Mouse (Mus musculus) MEL (cell line): ENCODE measurements at regions not wholly inside any gene's neighbourhood (a gene's known extent, or its start where the extent isn't known, plus 50 kb on each side); places are given as distances from the start of the nearest gene placed in this dataset.

ENCODE experiments used
- DNase-seq: peaks from one replicate; pipeline ENCODE4 v3.0.0; 2011; ENCODE audit warnings: low read depth, low spot score
- H3K27ac ChIP-seq: 2 replicates; pipeline ENCODE4 v1.5.1; 2012; ENCODE audit warnings: low read depth, mild to moderate bottlenecking, control low read depth, low read length, moderate library complexity; ENCODE audit not compliant: control insufficient read depth
- H3K27me3 ChIP-seq, 2 experiments: fragments of 150-350 bp in 1 of 2; sonication (generic) in 1 of 2; 2 replicates each; pipeline ENCODE4 v1.6.1; 2012; ENCODE audit warnings: low read length in 2 of 2, mild to moderate bottlenecking in 2 of 2, improper control_type of control experiment in 1 of 2, moderate library complexity in 1 of 2; ENCODE audit not compliant: insufficient read depth in 2 of 2, control insufficient read depth in 1 of 2
- H3K36me3 ChIP-seq, 2 experiments: 2 replicates each; pipeline ENCODE4 v1.6.1; 2012 to 2014; ENCODE audit warnings: low read length in 2 of 2, improper control_type of control experiment in 1 of 2, inconsistent platforms in 1 of 2, mild to moderate bottlenecking in 1 of 2; ENCODE audit not compliant: insufficient read depth in 2 of 2, control insufficient read depth in 1 of 2
- H3K4me1 ChIP-seq, 2 experiments: fragments of 150-350 bp in 1 of 2; sonication (generic) in 1 of 2; 2 replicates each; pipeline ENCODE4 v1.6.1; 2012; ENCODE audit warnings: low read length in 2 of 2, improper control_type of control experiment in 1 of 2, mild to moderate bottlenecking in 1 of 2; ENCODE audit not compliant: insufficient read depth in 2 of 2, control insufficient read depth in 1 of 2
- H3K4me3 ChIP-seq, 2 experiments: fragments of 150-350 bp in 1 of 2; sonication (generic) in 1 of 2; 2 replicates each; pipeline ENCODE4 v1.5.1; 2012; ENCODE audit warnings: low read depth in 2 of 2, low read length in 2 of 2, mild to moderate bottlenecking in 2 of 2, moderate library complexity in 2 of 2, control low read depth in 1 of 2, improper control_type of control experiment in 1 of 2; ENCODE audit not compliant: control insufficient read depth in 1 of 2, insufficient read depth in 1 of 2
- H3K79me2 ChIP-seq: 2 replicates; pipeline ENCODE4 v1.6.1; 2012; ENCODE audit warnings: mild to moderate bottlenecking, low read length, moderate library complexity; ENCODE audit not compliant: control insufficient read depth, poor library complexity, insufficient read depth
- H3K9ac ChIP-seq: 2 replicates; pipeline ENCODE4 v1.6.1; 2012; ENCODE audit warnings: low read depth, mild to moderate bottlenecking, control low read depth, low read length, moderate library complexity; ENCODE audit not compliant: control insufficient read depth, poor library complexity, severe bottlenecking
- H3K9me3 ChIP-seq: fragments of 150-350 bp; sonication (generic); replicated peaks from 2 replicates; pipeline ENCODE4 v1.6.1; 2012; ENCODE audit warnings: mild to moderate bottlenecking, low read length, improper control_type of control experiment, moderate library complexity; ENCODE audit not compliant: insufficient read depth
- MAFK ChIP-seq: IDR thresholded peaks from 2 replicates; pipeline ENCODE4 v1.6.1; 2011; ENCODE audit warnings: low read depth, mild to moderate bottlenecking, low read length, improper control_type of control experiment, borderline replicate concordance
- ZKSCAN1 ChIP-seq: IDR thresholded peaks from 2 replicates; pipeline ENCODE4 v1.6.1; 2012; ENCODE audit warnings: low read depth, mild to moderate bottlenecking, inconsistent platforms, low read length, improper control_type of control experiment, moderate library complexity

GRCm38 (mm10) chr13:46014637-46015036, 49.8 kb upstream of the Atxn1 start:
- H3K9me3 ChIP-seq = no peaks in the 10 kb centered on the region
- TF ChIP-seq MAFK = peak; percentile 80; the same call in 1 of the 2 replicates
- TF ChIP-seq ZKSCAN1 = no peak

More at GRCm38 (mm10) chr13:46014637-46015036, 49.8 kb upstream of the Atxn1 start:
- H3K9ac ChIP-seq = no peak overlapping the region
- no peak overlapping the region for H3K27ac ChIP-seq
- no peaks in the 10 kb centered on the region for H3K79me2 ChIP-seq
- no peak overlapping the region for H3K4me3 ChIP-seq
- peak; percentile 9 for DNase-seq
- H3K4me1 ChIP-seq = peaks cover 6 to 15% of the 10 kb centered on the region in 2 experiments; a peak in 3 of 4 replicates
- H3K27me3 ChIP-seq = no peaks in the 10 kb centered on the region
- H3K36me3 ChIP-seq = peaks cover 0 to 8% of the 10 kb centered on the region in 2 experiments; a peak in 2 of 4 replicates
